Mouse (Mus musculus): ENCODE results near the gene Pate4. TPM values are rescaled to one million over a fixed set of nuclear protein-coding genes. Genes with fewer than 3 reads are reported as not detected.

Pate4 gene
- polyA plus RNA-seq (2017; shearing (Covaris generic)), result not detected

DNA sequence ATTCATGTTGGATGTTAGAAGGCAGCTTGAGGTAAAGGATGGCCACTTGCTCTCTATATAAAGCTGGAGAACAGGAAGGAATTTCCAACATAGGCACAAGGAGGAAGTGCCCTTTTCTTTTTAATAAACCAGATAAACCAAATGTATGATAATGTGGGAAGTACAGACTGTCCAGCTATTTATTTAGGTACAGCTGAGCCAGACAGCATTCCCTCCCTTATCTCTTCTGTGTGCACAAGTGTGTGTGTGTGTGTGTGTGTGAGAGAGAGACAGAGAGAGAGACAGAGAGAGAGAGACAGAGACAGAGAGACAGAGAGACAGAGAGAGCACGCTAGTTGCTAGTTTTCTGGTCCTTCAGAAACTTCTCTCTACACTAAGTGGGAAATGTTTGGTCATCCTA, at the start of gene Pate4:
Gene Pate4, minus strand, starts transcription at position 101 of the 400 bp plus-strand sequence.

DNA sequence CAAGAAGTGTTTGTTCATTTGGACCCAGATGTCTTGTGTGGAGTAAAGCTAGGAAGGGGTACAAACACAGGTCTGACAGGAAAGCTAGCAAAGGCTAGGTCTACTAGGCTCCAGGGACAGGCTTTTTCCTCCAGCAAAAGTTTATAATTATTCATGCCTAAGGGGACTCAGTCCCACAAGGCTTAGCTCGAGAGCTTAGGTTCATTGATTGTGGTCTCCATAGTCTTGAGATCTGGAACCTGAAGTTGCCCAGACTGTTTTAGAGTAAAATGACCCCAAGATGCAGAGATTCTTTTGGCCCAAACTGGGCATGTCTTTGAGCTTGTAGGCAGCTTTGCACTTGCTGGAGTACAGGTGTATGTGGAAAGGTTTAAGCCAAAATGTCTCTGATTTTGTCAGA, 36.4 kb upstream of the Pate4 start, which contains the start of gene Pate3:
Gene Pate3, minus strand, starts transcription at position 101 of the 400 bp plus-strand sequence.

DNA sequence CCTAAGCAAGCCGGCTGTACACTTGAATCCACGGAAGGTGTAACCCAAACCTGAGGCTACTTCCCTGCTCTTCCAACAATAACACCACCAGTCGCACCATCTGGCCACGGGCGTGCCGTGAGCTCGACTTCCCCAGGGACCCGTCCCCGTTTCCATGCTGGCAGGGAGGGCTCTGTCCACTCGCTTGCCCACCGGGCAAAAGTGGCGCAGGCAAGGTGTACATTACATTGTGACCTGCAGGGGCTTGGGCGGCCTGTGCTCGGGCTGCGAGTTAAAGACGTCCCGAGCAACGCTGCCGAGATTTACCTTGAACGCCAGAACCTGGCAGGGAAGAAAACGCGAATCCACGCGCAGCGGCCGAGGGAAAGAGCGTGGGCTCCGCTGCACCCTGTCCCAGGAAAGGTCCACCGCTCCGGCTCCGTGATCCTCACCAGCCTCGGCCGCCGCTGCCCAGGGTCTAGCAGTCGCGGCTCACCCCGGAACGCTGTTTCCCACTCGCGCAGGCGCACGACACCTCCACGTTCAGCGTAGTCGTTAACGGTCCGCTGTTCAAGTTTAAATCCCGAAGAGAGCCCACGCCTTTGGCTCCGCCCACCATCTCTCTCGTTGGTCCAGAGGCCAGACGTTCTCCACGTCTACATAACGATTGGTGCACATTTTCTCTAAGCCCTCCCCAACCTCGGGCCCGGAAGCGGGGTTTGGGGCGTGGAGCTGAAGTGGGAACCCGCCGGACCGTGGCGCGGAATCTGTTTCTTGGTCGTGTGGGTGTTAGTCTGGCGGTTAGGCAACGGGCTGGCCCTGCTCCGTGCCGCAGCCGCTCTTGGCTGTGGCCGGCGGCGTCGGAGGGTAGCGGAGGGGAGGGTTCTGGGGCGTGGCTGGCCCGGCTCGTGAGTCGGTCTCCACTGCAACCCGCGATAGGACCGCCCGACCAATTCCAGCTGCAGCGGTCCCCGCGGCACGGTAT, 41.9 kb downstream of the Pate4 start, which contains the start of the genes Pate2 and Hyls1:
Gene Pate2, plus strand, starts transcription at position 714 of the 964 bp plus-strand sequence.
Gene Hyls1, minus strand, starts transcription at position 828 of the 964 bp plus-strand sequence.

DNA sequence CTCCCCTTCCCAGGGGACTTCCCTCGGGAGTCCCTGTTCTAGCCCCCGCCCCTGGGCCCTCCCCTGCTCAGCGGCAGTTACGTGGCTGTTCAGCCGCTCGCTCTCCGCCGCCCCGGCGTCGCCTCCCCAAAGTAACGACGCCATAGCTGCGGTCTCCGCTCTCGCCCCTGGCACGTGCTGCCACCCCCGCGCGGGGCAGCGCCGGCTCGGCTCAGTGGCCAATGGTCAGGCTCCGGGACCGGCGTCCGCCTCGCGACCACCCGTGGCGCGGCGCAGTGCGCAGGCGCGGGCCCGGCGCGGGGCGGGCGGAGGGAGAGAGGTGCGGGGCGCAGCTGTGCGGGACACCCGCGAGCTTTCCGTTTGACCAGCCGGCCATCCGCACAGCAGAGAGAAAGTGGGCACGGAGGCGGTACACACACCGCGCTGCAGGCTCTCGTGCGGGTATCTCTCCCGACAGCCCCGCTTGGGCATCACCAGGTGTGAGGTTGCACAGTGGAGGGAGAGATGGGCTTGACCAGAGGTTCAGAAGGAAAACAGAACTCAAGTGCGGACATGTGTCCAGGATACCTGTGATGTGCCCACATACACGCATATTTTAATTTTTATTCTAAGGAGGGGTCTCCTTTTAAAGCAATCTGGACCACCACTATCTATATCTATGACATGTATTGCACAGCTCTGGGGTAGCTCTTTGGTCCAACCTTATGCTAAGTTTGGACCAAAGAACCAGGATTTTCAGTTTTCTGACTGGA, 53.3 kb downstream of the Pate4 start, which contains the start of the genes Ddx25 and Pus3:
Gene Ddx25, minus strand, starts transcription at position 272 of the 752 bp plus-strand sequence.
Gene Pus3, plus strand, starts transcription at position 339 of the 752 bp plus-strand sequence.

Other genes with a start within 250 kb of the Pate4 start
- gene Cdon, start 190.8 kb downstream of the Pate4 start, polyA plus RNA-seq (2017; shearing (Covaris generic)), result 3.6 TPM
- not detected for gene Gm1113, start 93.7 kb downstream of the Pate4 start, polyA plus RNA-seq (2017; shearing (Covaris generic))
- 0.10 TPM for gene Ddx25, start 53.4 kb downstream of the Pate4 start, polyA plus RNA-seq (2017; shearing (Covaris generic))
- gene Pus3, start 53.3 kb downstream of the Pate4 start, polyA plus RNA-seq (2017; shearing (Covaris generic)), result 41.1 TPM
- gene Pate2, start 41.7 kb downstream of the Pate4 start, polyA plus RNA-seq (2017; shearing (Covaris generic)), result not detected
- 11.0 TPM for gene Hyls1, start 41.5 kb downstream of the Pate4 start, polyA plus RNA-seq (2017; shearing (Covaris generic))
- not detected for gene Pate3, start 36.3 kb upstream of the Pate4 start, polyA plus RNA-seq (2017; shearing (Covaris generic))
- not detected for gene Pate1, start 75.4 kb upstream of the Pate4 start, polyA plus RNA-seq (2017; shearing (Covaris generic))
- gene Gm17677, start 129.1 kb upstream of the Pate4 start, polyA plus RNA-seq (2017; shearing (Covaris generic)), result not detected
- not detected for gene Gm17727, start 166.2 kb upstream of the Pate4 start, polyA plus RNA-seq (2017; shearing (Covaris generic))
- not detected for gene Gm27235, start 178.2 kb upstream of the Pate4 start, polyA plus RNA-seq (2017; shearing (Covaris generic))
- gene D730048I06Rik, start 178.2 kb upstream of the Pate4 start, polyA plus RNA-seq (2017; shearing (Covaris generic)), result not detected
- not detected for gene 9230110F15Rik, start 232.2 kb upstream of the Pate4 start, polyA plus RNA-seq (2017; shearing (Covaris generic))

All from CD4-positive, CD25-positive, alpha-beta regulatory T cell, adult 9 weeks (primary cell).